ENCODE assay signal across 31 mouse cellular contexts in genomic region chr13:41021607-41022006, GRCm38 (mm10). TPM values are rescaled to one million over a fixed set of nuclear protein-coding genes. Genes with fewer than 3 reads are reported as not detected.
A peak's percentile ranks its signal among the peaks of the same experiment; 100 is the strongest.
DNase-seq lines count a peak whose midpoint lies in the region; ATAC-seq and TF ChIP-seq lines count a peak whose summit lies in the region.
"Had no signal": no experiment of that assay in that cellular context is flagged by ENCODE, and none has a peak within 500 bp of the region (broad histone marks: within the 10 kb centered on the region; RNA-seq: fewer than 3 reads in every experiment).

No protein-coding gene starts in this region.

- no peak for ATAC-seq in heart, embryonic 11.5 days (replicated peaks; ENCODE audit: insufficient number of reproducible peaks, low FRiP score, low TSS enrichment)
- ATAC-seq in liver, embryonic 13.5 days (ENCODE audit: low read depth) = no peak
- ATAC-seq: activated CD4-positive, CD25-positive, alpha-beta regulatory T cell, adult 4 months; intestine, postnatal 0 days had no signal

- peak; percentile 24 to 64 for DNase-seq in adrenal gland, adult (ENCODE audit: inconsistent age in 2 of 2, low spot score in 1 of 2)
- no peak for DNase-seq in adrenal gland, adult 18-20 months (ENCODE audit: low spot score in 2 of 2)
- DNase-seq in heart, adult 2 months = no peak
- DNase-seq in liver, embryonic 13.5 days = no peak
- no peak for DNase-seq in spleen, postnatal 4 days (ENCODE audit: low spot score in 2 of 2)
- DNase-seq in frontal cortex, postnatal 36 days (ENCODE audit: low spot score in 2 of 2) = no peak
- DNase-seq: cerebellum, adult 18-20 months; cerebellum, postnatal 10 days; gastrocnemius, postnatal 14 days; heart, postnatal 10 days; kidney, adult 9 months; kidney, postnatal 10 days; layer of hippocampus, postnatal 36 days; lung, postnatal 36 days; right cerebral cortex, postnatal 4 days had no signal

- 81% methylated on average over 6 of the region's 6 CpGs for whole genome bisulfite sequencing in heart, embryonic 11.5 days (ENCODE audit: insufficient replicate concordance)
- WGBS in heart, adult 2 months = 81% methylated on average over 6 of the region's 6 CpGs
- 83% methylated on average over 6 of the region's 6 CpGs for WGBS in liver, embryonic 13.5 days (ENCODE audit: insufficient replicate concordance)

- no peaks in the 10 kb centered on the region for H3K9me3 ChIP-seq in heart, embryonic 11.5 days (replicated peaks; ENCODE audit: control insufficient read depth, low read length)
- H3K9me3 ChIP-seq in liver, embryonic 13.5 days (replicated peaks) = 0 out of 2 replicates have a peak, but pooled peaks cover 6% of the 10 kb centered on the region
- H3K9me3 ChIP-seq: embryonic facial prominence, embryonic 13.5 days; forebrain, embryonic 12.5 days; heart, embryonic 13.5 days; midbrain, embryonic 12.5 days; neural tube, embryonic 13.5 days had no signal

- TF ChIP-seq POLR2A in heart, adult 2 months (IDR thresholded peaks at IDR 0.05; ENCODE audit: insufficient read depth, low read depth, low read length) = no peak

- H3K4me3 ChIP-seq in heart, embryonic 11.5 days (ENCODE audit: low read depth, low read length) = no peak overlapping the region
- no peak overlapping the region for H3K4me3 ChIP-seq in heart, adult 2 months
- H3K4me3 ChIP-seq in liver, embryonic 13.5 days (replicated peaks) = peak overlapping the region; percentile 88; the same call in 1 of the 2 replicates
- H3K4me3 ChIP-seq: embryonic facial prominence, embryonic 13.5 days; forebrain, embryonic 12.5 days; heart, embryonic 13.5 days; midbrain, embryonic 12.5 days; neural tube, embryonic 13.5 days had no signal

- TF ChIP-seq CTCF in heart, adult 2 months (IDR thresholded peaks at IDR 0.05) = no peak

- H3K27ac ChIP-seq in heart, embryonic 11.5 days (ENCODE audit: low read depth, low read length) = no peak overlapping the region
- no peak overlapping the region for H3K27ac ChIP-seq in heart, adult 2 months
- peak overlapping the region; percentile 99 for H3K27ac ChIP-seq in liver, embryonic 13.5 days
- H3K27ac ChIP-seq: embryonic facial prominence, embryonic 13.5 days; forebrain, embryonic 12.5 days; heart, embryonic 13.5 days; hindbrain, embryonic 14.5 days; midbrain, embryonic 12.5 days; neural tube, embryonic 13.5 days had no signal

- peaks cover 19% of the 10 kb centered on the region for H3K4me1 ChIP-seq in heart, embryonic 11.5 days (ENCODE audit: control insufficient read depth, insufficient read depth, low read length)
- peaks cover 5% of the 10 kb centered on the region for H3K4me1 ChIP-seq in heart, adult 2 months (ENCODE audit: control insufficient read depth, insufficient read depth, low read length)
- peaks cover 83% of the 10 kb centered on the region for H3K4me1 ChIP-seq in liver, embryonic 13.5 days (replicated peaks)

- H3K27me3 ChIP-seq in heart, embryonic 11.5 days (ENCODE audit: control insufficient read depth, insufficient read depth, low read length) = no peaks in the 10 kb centered on the region
- H3K27me3 ChIP-seq in heart, adult 2 months (ENCODE audit: control insufficient read depth, insufficient read depth, low read length) = no peaks in the 10 kb centered on the region
- no peaks in the 10 kb centered on the region for H3K27me3 ChIP-seq in liver, embryonic 13.5 days
- H3K27me3 ChIP-seq: CH12.LX; embryonic facial prominence, embryonic 13.5 days; forebrain, embryonic 12.5 days; heart, embryonic 13.5 days; midbrain, embryonic 12.5 days; neural tube, embryonic 13.5 days had no signal

- TF ChIP-seq EP300 in heart, adult 2 months (IDR thresholded peaks at IDR 0.05; ENCODE audit: insufficient read depth, low read depth, low read length) = no peak

- no peak overlapping the region for H3K9ac ChIP-seq in heart, embryonic 11.5 days (ENCODE audit: low read depth, low read length)
- H3K9ac ChIP-seq in heart, adult 2 months (ENCODE audit: low read depth, low read length) = no peak overlapping the region
- H3K9ac ChIP-seq in liver, embryonic 13.5 days = peak overlapping the region; percentile 96; the same call in 1 of the 2 replicates
- H3K9ac ChIP-seq: embryonic facial prominence, embryonic 13.5 days; forebrain, embryonic 12.5 days; heart, embryonic 13.5 days; hindbrain, embryonic 14.5 days; midbrain, embryonic 12.5 days; neural tube, embryonic 13.5 days had no signal

- peak overlapping the region; percentile 52; the same call in 1 of the 2 replicates for H3K4me2 ChIP-seq in heart, embryonic 11.5 days
- peak overlapping the region; percentile 91 for H3K4me2 ChIP-seq in liver, embryonic 13.5 days
- H3K4me2 ChIP-seq: embryonic facial prominence, embryonic 13.5 days; forebrain, embryonic 12.5 days; hindbrain, embryonic 14.5 days; midbrain, embryonic 12.5 days; neural tube, embryonic 13.5 days had no signal

- H3K36me3 ChIP-seq in heart, embryonic 11.5 days (ENCODE audit: control insufficient read depth, insufficient read depth, low read length) = peaks cover 14% of the 10 kb centered on the region
- H3K36me3 ChIP-seq in heart, adult 2 months (ENCODE audit: control insufficient read depth, insufficient read depth, low read length) = no peaks in the 10 kb centered on the region
- peaks cover 77% of the 10 kb centered on the region for H3K36me3 ChIP-seq in liver, embryonic 13.5 days

- intact Hi-C loops in heart, adult 2 months (cut with DNase I) = no loop called here

- H3K79me2 ChIP-seq in heart, adult 2 months (replicated peaks; ENCODE audit: control insufficient read depth, insufficient read depth, low read length) = no peaks in the 10 kb centered on the region

RNA-seq across cellular contexts. Expression of gene Tmem14c, which starts 5.5 kb away (rescaled TPM):
- total RNA-seq in adrenal gland, adult 18-20 months (2021) = 100 to 1,000 TPM; 176 to 205 TPM
- 302 and 305 TPM in 2 replicates for polyA plus RNA-seq in heart, embryonic 11.5 days (2014; fragmentation: Nextera tagmentation; extraction: Ambion mirVana)
- 100 to 1,000 TPM; 165 to 179 TPM for total RNA-seq in heart, adult 2 months (2021)
- polyA plus RNA-seq in heart, adult 2 months (2012; rRNA removed) = 136 and 180 TPM in 2 replicates
- 859 and 925 TPM in 2 replicates for polyA plus RNA-seq in liver, embryonic 13.5 days (2015; fragmentation: Nextera tagmentation; extraction: Ambion mirVana)

RNA-seq across cellular contexts. Expression of gene Pak1ip1, which starts 20.8 kb away (rescaled TPM):
- total RNA-seq in adrenal gland, adult 18-20 months (2021) = 10 to 100 TPM; 56.9 to 58.2 TPM
- 62.8 and 70.1 TPM in 2 replicates for polyA plus RNA-seq in heart, embryonic 11.5 days (2014; fragmentation: Nextera tagmentation; extraction: Ambion mirVana)
- 10 to 100 TPM; 26.7 to 27.5 TPM for total RNA-seq in heart, adult 2 months (2021)
- polyA plus RNA-seq in heart, adult 2 months (2012; rRNA removed) = 21.2 and 22.5 TPM in 2 replicates
- polyA plus RNA-seq in liver, embryonic 13.5 days (2015; fragmentation: Nextera tagmentation; extraction: Ambion mirVana) = 76.6 and 81.3 TPM in 2 replicates

RNA-seq across cellular contexts. Expression of gene Mak, which starts 57.9 kb away (rescaled TPM):
- under 1 TPM; 0.10 to 0.42 TPM for total RNA-seq in adrenal gland, adult 18-20 months (2021)
- 0.17 and 0.30 TPM in 2 replicates for polyA plus RNA-seq in heart, embryonic 11.5 days (2014; fragmentation: Nextera tagmentation; extraction: Ambion mirVana)
- not detected for total RNA-seq in heart, adult 2 months (2021)
- polyA plus RNA-seq in heart, adult 2 months (2012; rRNA removed) = 0.25 TPM in 1 of 2 replicates, not detected in the other
- polyA plus RNA-seq in liver, embryonic 13.5 days (2015; fragmentation: Nextera tagmentation; extraction: Ambion mirVana) = 0.20 and 0.21 TPM in 2 replicates
- total RNA-seq: CH12.LX; common myeloid progenitor, adult 5-6 weeks; gastrocnemius, postnatal 14 days; granulocyte monocyte progenitor cell, adult 5-6 weeks; heart, postnatal 10 days; hematopoietic stem cell, adult 5-6 weeks had no signal
- polyA plus RNA-seq: C2C12; liver, adult 2 months; spleen, adult 2 months had no signal

Comparison
In these comparisons a context has a peak if more than half of its experiments do, and no peak if none do; other contexts are left out.
1. DNase-seq: peak in adrenal gland, adult (2 of 2); none in adrenal gland, adult 18-20 months (0 of 2), heart, adult 2 months (0 of 2), liver, embryonic 13.5 days (single experiment), spleen, postnatal 4 days (0 of 2) and frontal cortex, postnatal 36 days (0 of 2).